Mouse (Mus musculus): Measurements from ENCODE around the gene Pvalb.

Pvalb gene

DNA sequence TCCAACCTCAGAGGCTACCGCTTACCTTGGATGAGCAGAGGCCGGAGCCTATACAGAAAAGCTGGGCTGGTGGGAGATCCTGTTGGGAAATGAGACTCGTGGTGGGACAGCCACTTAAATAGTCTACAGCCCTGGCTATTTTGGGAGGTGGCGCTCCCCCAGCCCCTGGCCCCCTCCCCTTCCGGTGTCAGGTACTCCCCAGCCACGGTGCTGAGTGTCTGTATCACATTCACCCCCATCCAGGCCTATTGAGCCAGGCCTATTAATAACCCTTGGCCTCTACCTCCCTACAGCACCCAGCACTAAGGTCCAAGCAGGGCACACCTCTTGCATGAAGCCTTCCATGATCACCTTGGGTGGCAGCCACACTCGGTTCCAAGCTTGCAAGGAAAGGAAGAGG, at the start of gene Pvalb:
Gene Pvalb, minus strand, starts transcription at position 89 of the 400 bp plus-strand sequence.
- no peak for DNase-seq (ENCODE audit: low read depth, low spot score)

DNA sequence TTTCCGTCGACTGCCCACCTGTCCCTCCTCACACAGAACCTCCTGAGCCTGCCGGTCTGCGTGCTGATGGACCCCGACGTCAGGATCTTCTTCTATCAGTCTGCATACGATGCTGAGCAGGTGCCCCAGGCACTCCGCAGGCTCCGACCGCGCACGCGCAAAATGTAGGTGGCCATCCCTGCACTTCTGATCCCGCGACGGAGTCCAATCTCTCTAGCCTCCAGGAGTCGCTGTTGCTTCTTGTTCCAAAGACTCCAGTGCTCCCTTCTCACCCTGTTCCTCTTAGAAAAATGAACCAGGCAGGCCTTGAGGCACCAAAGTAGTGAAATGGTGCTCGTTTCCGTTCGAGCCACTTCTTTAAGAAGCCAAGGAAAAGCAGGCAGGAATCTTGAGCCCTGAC, 48.6 kb upstream of the Pvalb start:
- DNase-seq (ENCODE audit: low read depth, low spot score): peak; percentile 82

DNA sequence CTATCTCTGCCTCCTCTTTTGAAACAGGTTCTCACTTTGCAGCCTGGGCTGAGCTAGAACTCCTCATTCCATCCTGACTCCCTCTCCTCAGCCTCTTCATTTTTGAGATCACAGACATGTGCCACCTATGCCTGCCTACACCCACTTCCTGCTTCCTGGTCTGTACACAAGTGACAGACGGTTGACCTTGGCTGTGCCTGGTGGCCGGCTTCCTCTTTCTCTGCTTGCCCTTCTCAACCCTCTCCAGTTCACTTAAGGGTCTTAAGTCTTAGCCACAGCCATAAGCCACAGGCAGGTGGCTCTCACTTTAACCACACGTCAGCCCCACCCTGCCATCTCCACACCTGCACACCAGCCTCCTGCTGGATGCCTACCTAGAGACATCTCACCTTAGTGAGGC, 42.2 kb upstream of the Pvalb start:
- no peak for DNase-seq (ENCODE audit: low read depth, low spot score)

DNA sequence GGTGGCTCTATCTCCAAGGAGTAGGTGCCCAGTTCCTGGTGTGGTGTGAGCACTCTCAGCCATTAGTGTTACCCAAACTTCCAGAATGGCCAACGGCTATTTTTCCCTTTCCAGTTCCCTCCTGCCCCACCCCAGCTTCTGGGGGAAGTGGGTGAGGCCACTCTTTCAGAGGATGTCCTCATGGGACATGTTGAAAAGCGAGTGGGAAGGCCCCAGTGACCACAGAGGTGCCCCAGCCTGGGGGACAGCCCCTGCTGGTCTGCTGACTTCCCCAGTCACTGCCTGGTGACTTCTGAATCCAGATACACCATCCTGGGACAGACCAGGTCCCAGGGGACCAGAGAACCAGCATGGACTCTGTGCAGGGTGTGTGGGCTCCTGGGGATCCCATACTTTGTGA, 41.5 kb upstream of the Pvalb start:
- DNase-seq (ENCODE audit: low read depth, low spot score): no peak

DNA sequence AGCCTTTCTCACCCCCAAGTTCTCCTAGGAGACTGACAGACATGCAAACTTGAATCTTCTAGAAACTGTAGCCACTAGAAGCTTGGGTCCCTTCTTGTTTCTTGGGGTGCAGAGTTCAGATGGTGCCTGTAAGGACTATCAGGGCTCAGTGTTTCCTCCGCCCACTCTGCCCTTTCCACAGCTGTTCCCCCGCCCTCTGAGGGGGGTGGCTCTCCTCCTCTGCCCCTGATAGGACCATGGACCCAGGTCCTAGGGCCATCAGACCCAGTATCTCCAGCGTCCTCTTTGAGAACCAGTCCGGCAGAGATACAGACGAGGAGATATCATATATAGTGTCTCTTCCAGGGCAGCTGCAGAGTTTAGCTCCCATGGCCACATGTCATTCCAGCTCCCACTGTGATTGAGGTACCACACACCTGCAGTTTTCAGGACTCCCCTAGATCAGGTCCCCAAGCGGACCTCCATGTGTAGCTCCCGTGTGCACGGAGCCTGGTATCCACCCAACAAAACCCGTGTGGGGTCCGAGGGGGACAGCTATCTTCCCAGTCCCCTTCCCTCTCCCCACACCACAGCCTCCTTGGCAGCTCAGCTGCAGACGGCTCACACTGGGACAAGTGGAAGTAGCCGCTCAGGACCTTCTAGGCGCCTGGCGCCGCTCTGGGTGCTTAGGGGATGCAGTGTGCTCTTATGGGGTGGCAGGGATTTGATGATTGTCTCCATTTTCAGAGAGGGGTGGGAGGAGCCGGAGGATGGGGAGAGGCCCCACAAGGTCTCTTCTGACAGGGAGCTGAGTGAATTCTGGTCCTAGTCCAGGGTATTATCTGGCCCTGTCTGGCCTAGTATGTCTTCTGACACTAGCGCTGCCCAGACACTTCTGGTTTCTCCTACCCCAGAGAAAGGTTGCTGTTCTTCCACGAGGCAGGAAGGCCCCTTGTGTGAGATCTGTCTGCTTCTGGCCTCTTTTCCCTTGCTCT, 40.2 kb upstream of the Pvalb start:
- DNase-seq (ENCODE audit: low read depth, low spot score): no peak

DNA sequence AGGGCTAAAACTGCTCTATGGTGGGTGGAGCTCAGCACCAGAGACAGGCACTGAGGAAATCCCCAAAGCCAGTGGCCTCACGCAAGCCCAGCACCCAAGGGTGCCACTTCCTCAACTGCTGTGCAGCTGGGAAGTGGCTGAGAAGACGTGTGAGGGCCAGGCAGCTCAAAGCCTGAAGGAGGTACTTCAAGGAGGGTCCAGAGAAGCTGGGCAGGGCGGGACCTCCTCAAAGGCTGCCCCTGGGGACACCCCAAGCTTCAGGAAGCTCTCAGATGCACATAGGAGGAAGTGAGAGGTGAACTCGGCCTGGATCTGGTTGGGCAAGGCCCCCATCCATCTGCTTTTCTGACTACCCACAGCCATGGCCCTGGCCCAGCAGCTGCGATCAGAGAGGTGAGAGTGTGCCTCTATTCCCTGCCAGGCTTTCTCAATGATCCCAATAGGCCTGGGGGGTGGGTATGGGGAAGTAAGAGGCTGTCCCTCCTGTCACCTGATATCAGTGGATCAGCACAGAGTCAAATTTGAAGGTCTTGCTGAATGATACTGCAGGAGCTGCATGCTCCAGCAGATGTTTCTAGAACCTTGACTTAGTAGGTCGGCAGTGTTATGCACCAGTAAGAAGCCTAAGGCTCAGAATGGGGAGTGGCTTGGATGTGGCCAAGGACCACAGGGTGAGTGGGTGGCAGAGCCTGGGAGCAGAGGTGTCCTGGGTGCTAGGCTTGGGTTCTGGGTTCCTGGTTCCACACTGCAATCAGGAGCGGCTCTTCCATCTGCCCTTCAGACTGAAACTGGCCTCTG, 38.7 kb upstream of the Pvalb start, which contains the start of gene Ncf4:
Gene Ncf4, plus strand, starts transcription at position 107 of the 798 bp plus-strand sequence.
- DNase-seq (ENCODE audit: low read depth, low spot score): no peak

DNA sequence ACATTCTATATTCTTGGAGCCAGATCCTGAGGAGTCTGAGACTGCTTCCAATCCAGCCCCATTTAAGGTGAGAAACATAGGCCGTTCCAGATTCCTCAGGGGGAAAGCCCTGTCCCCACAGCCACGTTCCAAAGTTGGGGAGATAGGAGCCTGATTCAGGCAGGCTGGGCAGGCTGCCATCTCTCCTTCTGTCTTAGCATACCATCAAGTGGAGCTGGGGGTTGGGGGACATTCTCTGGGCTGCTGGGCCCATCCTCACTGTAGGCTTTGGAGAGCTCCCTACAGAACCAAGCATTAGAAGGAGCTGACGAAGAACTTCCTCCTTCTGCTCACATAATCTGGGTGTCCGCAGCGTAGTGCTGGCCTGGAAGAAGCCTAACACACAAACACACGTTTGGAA, 37.6 kb upstream of the Pvalb start:
- no peak for DNase-seq (ENCODE audit: low read depth, low spot score)

DNA sequence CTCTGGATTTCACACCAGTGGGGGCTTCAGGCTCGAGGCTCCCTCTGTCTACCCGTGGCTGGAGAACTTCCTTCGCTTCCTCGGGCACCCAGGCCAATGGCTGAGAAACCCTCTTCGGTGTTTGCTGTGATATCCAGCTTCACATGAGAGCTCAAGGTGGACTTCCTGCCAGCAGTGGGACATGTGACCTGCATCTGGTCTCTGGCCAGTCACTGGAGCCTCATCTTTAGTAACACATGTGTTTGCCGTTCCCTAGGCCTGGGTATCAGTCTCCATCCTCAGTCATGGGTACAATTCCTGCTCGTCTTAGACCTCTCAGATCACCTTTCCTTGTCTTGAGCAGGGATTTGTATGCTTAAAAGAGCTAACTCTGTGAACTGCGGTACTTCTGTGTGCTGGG, 36.9 kb upstream of the Pvalb start:
- no peak for DNase-seq (ENCODE audit: low read depth, low spot score)

DNA sequence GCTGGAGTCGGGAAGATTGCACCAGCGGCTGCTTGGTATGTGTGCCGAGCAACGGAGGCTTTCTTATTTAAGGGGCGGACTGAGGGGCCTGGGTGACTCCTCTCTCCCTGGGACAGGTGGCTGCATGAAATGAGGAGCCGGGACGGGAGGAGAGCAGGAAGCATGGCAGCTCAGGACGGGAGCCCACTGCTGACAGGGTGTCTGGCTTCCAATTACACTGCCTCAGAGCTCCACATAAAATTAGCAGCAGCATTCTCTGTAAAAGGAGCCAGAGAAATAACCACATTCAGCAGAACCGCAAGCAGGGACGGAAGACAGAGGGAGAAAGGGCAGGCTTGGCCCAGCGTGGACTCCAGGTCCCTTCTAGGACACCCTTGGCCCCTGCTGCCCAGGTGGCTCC, 35.1 kb upstream of the Pvalb start:
- no peak for DNase-seq (ENCODE audit: low read depth, low spot score)

DNA sequence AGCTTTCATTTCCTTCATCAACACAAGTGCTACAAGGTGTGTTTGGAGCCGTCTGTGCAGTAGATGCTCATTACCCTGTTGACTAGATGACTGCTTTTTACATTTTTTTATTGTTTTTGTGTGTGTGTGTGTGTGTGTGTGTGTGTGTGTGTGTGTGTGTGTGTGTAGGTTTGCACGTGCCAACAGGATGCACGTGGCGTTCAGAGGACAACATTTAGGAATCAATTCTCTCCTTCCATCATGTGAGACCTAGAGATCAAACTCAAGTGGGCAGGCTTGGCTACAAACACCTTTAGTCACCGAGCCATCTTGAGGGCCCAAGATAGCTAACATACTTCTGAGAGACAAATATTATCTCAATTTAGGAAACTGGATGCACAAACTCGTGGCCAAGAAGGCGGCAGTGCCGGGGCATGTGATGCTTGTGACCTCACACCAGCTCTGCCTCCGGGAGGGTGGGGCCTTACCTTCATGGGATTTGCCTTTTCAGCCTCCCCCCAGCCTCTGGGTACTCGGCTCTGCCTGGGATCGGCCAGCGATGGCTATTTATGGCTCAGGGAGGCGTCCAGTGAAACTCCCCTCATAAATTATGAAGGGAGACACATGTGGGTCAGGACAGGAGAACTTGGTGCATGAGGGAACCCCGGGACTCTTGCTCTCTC, 33.9 kb upstream of the Pvalb start:
- no peak for DNase-seq (ENCODE audit: low read depth, low spot score)

DNA sequence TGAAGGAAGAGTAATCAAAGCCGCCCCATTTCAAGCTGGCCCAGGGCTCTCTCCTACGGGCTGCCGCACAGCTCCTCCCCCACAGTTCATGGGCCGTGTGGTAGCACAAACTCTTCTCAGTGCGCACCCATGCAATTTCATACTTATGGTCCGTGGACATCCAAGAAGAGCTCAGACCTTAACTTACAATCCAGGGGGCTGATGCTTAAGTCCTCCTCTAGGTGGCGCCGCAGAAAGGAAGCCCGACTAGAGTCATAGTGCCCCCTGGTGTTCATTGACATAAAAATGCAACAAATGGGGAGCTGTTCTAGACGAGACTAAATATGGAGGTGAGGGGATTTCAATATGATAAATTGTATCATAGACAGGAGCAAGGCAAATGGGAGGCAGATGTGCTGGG, 33.3 kb upstream of the Pvalb start:
- DNase-seq (ENCODE audit: low read depth, low spot score): peak; percentile 86

DNA sequence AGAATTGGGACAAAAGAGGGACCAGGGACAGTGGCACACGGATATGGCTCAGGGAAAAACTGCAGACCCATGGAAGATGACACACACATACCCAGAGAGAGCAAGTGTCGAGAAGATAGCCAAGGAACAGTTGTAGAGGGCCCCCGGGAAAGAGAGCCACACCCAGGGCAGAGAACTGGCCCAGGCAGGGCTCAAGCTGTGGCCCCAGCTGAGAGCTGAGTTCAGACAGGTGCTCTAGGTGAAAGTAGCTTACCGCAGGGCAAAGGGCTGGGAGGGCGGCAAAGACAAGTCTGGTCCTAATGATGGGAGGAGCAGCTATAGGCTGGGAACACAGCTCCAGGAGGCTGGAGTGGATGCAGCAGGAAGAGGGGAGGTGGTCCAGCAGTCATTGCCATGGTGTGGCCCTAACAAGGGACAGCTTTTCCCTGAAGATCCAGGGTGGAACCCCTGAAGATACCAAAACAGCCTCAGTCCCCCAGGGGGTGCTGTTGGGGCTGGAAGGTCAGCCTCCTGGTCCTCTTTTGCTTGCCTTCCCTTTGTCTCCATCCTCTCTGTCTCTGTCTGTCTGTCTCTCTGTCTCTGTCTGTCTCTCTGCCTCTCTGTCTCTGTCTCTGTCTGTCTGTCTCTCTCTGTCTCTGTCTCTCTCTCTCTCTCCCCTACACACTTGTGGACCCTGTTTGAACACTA, 28.8 kb upstream of the Pvalb start:
- DNase-seq (ENCODE audit: low read depth, low spot score): no peak

DNA sequence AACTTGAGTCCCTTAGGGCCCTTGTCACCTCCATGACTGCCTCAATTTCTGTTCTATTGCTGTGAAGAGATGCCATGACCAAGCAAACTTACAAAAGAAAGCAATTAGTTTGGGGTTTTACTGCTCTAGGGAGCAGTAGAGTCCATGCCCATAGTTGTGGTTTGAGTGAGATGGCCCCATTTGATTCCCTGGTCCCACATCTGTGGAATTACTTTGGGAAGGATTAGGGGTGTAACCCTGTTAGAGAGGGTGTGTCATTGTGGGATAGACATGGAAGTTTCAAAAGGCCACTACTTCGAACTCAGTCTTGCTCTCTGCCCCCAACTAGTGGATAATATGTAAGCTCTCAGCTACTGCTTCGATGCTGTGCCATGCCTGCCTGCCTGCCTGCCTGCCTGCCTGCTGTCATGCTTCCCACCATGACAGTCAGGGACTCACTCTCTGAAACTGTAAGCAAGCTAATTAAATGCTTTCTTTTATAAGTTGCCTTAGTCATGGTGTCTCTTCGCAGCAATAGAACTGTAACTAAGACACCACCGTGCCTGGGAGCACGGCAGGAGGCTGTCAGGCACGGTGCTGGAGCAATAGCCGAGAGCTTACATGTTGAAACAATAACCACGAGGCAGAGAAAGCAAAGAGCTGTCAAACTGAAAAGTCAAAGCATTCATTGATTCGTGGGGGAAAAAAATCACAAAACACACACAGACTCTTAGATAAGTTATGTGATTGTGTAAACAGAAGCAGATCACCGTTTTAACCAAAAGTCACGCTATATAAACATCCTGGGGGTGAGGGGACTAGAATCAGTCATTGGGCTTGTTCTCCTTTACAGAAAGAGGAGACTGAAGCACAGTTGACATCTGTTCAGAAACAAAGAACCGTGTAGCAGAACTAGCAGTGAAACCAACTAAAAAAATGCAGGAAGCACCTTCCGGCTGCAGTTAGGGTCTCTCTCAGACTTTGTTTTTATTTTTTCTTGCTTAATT, 25.4 kb upstream of the Pvalb start:
- peak; percentile 40 for DNase-seq (ENCODE audit: low read depth, low spot score)

DNA sequence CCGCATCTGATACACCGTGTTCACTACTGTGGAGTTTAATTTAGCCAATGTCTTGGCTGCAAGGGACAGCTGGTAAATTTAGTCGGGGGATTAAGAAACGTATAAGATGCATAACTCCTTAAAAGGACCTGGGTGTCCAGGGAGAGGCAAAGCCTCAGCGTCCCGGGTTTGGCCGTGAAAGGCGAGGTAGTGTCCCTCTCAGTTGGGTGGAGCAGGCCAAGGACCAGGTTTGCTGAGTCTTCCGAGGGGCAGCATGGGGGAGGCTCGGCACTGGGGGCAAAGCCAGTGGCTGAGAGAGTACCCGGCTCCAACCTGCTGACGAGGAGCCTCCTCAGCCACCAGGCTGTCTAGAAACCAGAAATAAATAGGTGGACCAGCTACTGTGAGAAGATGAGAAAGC, 21.6 kb upstream of the Pvalb start:
- DNase-seq (ENCODE audit: low read depth, low spot score): no peak

DNA sequence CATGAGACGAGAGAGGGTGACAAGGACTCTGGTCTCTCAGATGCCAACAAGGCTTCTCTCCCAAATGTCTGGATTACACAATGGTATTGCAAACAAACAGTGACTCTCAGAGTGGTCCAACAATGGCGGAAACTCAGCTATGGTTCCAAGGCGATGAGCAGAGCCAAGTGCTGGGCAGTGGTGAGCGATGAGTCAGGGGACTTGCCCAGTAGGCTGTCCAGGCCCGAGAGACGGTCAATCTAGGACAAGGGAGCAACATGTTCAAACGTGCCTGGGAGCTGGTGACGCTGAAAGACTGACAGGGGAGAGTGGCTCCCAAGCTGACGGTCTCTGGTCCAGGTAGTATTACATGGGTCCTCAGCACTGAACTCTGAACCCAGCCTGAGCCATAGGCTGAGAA, 9.1 kb upstream of the Pvalb start:
- DNase-seq (ENCODE audit: low read depth, low spot score): no peak

DNA sequence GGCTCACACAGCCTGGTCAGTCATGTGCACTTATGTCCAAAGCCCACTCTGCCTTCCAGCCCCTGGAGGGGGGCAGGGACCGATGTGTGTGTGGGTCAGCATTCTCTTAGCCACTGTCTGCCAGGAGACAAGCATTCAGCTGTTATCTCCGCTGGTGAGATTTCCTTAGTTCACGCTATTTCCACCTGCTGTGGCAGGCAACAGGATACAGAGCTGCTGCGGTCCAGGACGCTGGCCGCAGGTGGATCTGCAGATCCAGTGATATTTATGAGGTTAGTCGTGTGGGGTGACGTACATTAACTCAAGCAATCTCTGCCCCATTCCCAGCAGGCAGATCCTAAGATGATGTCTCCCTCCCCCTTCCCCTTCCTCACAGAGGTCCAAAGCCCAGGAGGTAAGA, 5.2 kb upstream of the Pvalb start:
- DNase-seq (ENCODE audit: low read depth, low spot score): no peak

DNA sequence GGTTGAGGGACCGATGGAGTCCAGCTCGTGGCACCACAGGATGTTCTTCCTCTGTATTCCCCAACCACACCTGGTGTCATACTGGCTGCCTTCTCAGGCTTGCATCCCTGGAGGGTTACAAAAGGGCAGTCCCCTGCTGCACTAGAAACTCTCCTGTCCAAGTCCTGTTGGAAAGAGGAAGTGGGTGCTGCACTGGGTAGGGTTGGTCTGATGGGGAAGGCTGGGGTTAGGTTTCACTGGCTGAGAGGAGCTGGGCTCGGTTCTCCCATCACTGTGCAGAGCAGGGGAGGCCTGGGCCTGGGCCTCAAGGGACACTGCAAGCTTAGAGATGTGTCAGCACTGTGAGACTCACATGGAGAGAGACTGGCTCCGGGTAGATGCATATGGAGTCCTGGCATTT, 4.0 kb upstream of the Pvalb start:
- DNase-seq (ENCODE audit: low read depth, low spot score): no peak

DNA sequence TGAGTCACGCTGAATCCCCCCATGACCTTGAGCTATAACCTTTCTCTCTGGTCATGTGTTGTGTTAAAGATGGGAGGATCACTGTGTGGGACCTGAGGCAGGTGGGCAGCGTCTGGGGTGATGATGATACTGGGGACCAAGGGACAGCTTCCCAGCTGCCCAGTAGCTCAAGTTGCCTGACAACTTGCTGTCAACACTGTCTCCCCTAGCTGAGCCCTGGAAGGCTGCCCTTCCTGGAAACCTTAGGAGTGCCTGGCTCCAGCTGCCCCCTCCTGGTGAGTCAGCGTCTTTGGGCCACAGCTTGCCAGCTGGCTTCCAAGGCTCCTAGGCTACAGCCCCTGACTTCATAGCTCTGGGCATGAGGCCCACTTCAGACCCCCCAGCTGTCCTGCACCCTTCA, 1.0 kb downstream of the Pvalb start:
- peak; percentile 36 for DNase-seq (ENCODE audit: low read depth, low spot score)

DNA sequence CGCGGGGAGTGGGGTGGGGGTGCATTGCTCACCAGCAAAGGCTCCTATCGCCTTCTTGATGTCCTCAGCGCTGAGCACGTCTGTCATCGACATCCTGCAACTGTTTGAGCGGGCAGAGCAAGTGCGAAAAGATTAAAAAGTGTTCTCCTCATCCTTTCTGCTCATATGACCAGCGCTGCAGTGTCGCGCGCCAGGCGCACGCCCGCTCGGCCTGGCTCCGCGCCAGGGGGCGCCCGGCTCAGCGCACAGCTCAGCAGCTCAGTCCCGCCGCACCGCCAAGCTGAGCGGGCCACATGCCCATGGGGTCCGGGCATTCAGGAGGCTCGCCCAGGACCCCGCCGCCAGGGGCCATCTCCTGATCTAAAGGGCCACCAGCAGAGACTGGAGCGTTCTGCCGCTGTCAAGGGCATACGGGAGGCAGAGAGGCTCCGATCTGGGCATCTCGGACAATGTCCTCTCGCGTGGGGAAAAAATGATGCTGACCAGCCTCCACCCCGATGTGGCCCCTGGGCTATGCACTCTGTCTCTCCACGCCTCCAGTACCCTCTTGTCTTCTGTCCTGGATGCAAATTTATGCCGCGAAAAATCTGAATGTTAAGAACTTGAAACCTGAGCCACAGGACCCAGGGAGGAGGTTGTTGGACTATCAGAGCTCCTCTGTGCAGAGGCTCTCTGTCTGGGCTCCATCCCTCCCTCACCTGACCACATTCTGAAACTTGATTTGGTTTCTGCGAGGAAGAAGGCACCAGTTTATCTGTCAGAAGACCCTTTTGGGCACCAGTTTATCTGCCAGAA, 1.9 kb downstream of the Pvalb start:
- peak; percentile 54 for DNase-seq (ENCODE audit: low read depth, low spot score)
